Mouse (Mus musculus) thymus, adult 2 months (tissue): ENCODE results near the gene Shank2.

ENCODE experiments used
- CTCF ChIP-seq: fragments of 200-500 bp; IDR thresholded peaks from 2 replicates; pipeline ENCODE4 v1.5.1; 2012; ENCODE audit warnings: mild to moderate bottlenecking, control low read depth, low read length, moderate library complexity, borderline replicate concordance; ENCODE audit not compliant: control insufficient read depth, poor library complexity, insufficient read depth; ENCODE audit errors: extremely low read depth
- POLR2A ChIP-seq: fragments of 200-500 bp; IDR thresholded peaks from 2 replicates; pipeline ENCODE4 v1.6.1; 2012; ENCODE audit warnings: mild to moderate bottlenecking, low read length, control low read depth, moderate library complexity; ENCODE audit not compliant: control insufficient read depth, poor library complexity, insufficient read depth; ENCODE audit errors: extremely low read depth

GRCm38 (mm10) chr7:144340376-144340775 lies 338.6 kb downstream of the Shank2 start:
- TF ChIP-seq CTCF (no peak), POLR2A (no peak)
